Mouse (Mus musculus): ENCODE data around the gene Boll.

Gene Boll

DNA sequence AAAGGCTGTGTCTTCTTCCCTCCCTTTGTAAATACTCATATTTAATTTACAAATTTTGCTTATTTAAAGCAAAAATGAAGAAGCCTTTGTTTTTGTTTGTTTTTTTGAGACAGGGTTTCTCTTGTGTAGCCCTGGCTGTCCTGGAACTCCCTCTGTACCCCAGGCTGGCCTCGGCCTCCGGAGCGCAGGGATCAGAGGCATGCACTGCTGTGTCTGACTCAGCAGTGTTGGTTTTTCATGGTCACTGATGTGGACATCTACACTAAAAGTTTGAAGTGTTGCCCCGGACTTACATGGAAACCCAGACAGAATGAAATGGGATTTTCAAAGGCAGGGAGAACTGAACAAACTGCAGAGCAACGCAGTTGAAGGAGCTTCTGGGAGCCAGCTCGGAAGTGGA lies 155.7 kb downstream of the Boll start:
- DNase-seq (ENCODE audit: low read depth, low spot score) = no peak

DNA sequence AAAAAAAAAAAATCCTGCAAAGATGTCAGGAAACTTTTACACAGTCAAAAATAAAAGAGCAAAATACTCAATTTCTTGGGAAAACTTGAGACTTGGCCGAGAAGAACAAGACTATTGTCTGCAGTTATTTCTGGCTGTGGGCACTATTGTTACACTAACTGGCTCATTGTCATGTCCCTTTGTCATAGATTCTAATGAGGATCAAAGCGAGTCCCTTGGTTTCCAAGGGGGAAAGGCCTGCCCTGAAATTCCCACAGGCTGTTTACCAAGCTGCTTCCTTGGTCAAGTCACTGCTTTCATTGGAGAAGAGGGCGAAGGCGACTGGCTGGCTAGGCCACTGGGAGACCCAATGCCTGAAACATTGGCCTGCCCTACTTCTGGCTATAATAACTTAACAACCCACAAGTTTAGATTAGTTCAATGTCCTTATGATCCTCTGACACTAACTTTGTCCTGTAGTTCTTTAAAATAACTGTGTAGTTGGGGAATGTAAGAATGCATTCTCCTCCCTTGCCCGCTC lies 157.4 kb downstream of the Boll start:
- DNase-seq (ENCODE audit: low read depth, low spot score) = no peak

DNA sequence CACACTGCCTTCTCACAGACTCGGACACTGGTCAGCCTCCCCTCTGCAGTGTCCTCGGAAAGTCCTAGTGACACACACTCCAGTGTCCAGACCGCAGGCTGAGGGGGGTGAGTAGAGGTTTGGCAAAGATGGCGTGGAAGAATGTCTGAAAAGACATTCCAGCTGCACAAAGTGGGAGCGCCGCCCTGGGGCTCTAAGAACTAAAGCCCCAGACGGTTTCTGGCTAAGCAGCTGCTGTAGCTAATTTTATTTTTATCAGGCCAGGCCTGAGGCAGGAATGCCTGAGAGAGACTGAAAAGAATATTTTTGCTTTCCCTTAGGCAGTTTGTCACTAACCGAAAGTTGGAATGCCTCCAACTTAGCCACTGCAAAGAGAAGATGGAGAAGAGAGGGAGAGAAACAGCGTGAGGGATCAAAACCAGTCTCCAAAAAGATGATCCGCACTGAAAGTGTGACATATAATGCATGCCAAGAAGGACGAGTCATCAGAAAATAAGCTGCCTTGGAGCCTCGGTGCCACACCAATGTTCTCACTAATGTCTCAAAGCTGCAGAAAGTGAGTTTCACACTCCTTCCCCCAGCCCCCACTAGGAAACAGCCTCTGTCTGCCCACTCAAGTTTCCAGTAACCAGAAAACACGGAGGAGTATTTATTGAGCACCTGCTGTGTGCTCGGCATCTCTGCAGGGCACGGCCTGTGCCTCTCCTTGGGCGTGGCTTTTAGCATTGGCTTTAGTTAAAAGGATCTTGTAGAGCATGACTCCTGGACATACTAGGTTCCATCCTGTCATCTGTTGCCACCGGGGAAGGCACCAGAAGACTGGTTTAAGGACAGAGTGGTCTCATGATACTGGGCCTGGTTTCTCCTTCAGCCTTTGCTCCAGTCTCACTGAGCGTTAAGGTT lies 161.2 kb downstream of the Boll start:
- no peak for DNase-seq (ENCODE audit: low read depth, low spot score)

DNA sequence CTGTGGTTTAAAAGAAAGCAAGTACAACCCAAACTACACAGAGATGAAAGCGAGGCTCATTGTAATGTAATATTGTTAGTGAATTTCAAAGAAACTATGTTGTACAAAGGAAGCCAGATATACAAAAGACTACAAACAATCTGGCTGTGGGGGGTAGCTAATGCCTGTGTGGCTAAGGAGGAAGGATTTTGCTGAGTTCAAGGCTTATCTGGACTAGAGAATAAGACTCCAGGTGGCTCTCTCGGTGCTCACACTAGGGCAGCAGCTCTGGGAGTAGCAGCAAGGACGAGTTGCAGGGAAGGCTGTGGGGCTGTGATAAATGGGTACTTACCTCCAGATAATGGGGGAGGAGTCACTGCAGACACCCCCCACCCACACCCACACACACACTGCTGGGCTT lies 164.6 kb downstream of the Boll start:
- no peak for DNase-seq (ENCODE audit: low read depth, low spot score)

All from forelimb bud, embryonic 11.5 days (tissue).